Mouse (Mus musculus): Measurements from ENCODE around the gene Ankrd34a. TPM values are rescaled to one million over a fixed set of nuclear protein-coding genes. Genes with fewer than 3 reads are reported as not detected.

Gene Ankrd34a
- polyA plus RNA-seq, 1 experiment = 5.1 TPM

DNA sequence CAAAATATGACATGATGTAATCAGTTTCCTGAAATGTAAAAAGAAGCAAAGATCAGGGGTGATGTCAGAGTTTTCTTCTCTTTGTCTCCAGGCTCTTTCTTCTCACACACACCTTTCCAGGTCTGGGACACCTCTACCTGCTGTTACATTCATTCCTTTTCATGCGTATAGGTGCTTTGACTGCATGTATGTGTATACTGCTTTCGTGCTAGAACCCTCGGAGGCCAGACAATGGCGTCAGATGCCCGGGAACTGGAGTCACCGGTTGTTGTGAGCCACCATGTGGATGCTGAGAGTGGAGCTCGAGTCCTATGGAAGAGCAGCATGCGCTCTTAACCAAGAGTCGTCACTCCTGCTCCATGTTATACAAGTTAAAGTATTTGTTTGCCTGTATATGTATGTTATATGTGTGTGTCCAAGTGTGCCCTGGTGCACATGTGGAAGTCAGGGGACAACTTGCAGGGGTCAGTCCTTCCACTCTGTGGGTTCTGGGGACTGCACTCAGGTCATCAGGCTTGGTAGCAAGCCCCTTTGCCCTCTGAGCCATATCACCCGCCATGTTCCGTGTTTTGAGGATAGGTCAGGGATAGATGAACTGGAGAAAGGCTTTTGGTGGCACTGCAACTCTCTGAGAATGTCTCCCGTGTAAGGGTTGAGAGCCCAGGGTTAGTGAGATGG, 17.7 kb upstream of the Ankrd34a start:
- Histone ChIP-seq H3K4me3 (ENCODE audit: insufficient read depth, low read length) (no peak overlapping the region), H3K4me1 (ENCODE audit: control insufficient read depth, insufficient read depth, low read length) (peaks cover 9% of the 10 kb centered on the region), H3K27ac (ENCODE audit: insufficient read depth, low read length) (no peak overlapping the region)
- TF ChIP-seq CTCF (IDR thresholded peaks at IDR 0.05; ENCODE audit: borderline replicate concordance, insufficient read depth, low read length) (no peak), POLR2A (IDR thresholded peaks at IDR 0.05; ENCODE audit: low read depth, low read length) (no peak)

DNA sequence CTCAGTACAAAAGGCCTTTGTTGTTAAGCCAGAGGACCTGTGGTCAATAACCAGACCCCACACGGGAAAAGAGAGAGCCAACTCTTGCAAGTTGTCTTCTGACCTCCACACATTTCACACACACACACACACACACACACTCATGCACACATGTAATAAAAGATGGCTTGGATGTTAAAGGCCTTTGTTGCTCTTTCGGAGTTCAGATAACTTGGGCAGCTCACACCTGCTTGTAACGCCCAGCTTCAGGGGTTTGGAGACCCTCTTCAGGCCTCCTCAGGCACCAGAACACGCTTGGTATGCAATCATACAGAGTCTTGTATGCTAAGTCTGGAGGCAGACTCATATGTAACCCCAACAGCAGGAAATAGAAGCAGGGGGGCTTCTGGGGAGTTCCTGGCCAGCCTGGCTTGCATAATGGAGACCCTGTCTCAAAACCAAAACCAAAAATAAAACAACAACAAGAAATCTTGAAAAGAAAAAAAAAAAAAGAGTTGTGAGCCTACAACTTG, 17.1 kb upstream of the Ankrd34a start:
- Histone ChIP-seq H3K27ac (ENCODE audit: insufficient read depth, low read length) (no peak overlapping the region), H3K4me3 (ENCODE audit: insufficient read depth, low read length) (no peak overlapping the region), H3K4me1 (ENCODE audit: control insufficient read depth, insufficient read depth, low read length) (peaks cover 9% of the 10 kb centered on the region)
- TF ChIP-seq CTCF (IDR thresholded peaks at IDR 0.05; ENCODE audit: borderline replicate concordance, insufficient read depth, low read length) (no peak), POLR2A (IDR thresholded peaks at IDR 0.05; ENCODE audit: low read depth, low read length) (no peak)

DNA sequence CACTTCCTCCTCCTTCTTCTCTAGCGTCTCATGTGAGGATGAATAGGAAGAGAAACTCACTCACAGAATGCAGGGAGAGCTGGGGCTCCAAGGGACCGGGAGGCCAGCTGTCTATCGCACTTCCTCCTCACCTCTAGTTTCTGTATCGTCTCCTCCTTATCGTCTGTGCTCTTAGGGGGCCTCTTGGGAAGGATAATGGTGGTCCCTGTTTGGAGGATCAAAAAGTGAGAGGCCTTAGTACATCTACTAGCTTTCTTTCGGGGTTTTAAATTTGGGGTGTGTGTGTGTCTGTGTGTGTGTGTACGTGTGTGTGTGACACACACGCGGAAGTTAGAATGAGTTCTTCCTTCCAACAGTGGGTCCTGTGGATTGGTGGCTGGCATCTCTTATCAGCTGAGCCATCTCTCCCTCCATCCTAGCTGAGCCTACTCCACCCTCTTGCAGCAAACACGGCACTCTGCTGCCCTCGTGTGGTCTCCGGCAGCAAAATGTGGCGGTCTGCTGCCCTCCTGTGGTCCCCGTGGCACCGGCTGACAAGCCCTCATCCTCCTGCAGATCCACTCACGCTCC, 16.5 kb upstream of the Ankrd34a start:
- no peak overlapping the region for H3K4me3 ChIP-seq (ENCODE audit: insufficient read depth, low read length)
- H3K27ac ChIP-seq (ENCODE audit: insufficient read depth, low read length) = no peak overlapping the region
- TF ChIP-seq CTCF (IDR thresholded peaks at IDR 0.05; ENCODE audit: borderline replicate concordance, insufficient read depth, low read length) (peak; percentile 100), POLR2A (IDR thresholded peaks at IDR 0.05; ENCODE audit: low read depth, low read length) (no peak)
- H3K4me1 ChIP-seq (ENCODE audit: control insufficient read depth, insufficient read depth, low read length) = peaks cover 9% of the 10 kb centered on the region

DNA sequence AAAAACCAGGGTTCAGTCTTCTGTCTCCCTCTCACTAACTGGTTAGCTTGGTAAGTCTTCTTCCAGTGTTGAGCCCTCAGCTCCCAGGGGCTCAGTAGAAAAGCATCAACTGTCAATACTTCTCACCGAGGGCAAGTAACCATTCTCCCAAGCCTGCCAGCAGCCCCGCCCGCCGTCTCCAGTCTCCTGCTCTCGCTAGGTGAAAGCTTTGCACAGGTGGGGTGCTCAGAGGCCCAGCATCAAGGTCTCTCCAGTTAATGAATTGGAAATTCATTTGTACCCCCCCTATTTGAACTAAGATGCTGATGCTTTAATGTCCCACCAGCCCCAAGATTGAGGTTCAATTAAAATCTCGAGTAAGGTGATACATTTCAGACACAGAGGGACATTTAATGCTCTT, 15.3 kb upstream of the Ankrd34a start:
- Histone ChIP-seq H3K27ac (ENCODE audit: insufficient read depth, low read length) (no peak overlapping the region), H3K4me1 (ENCODE audit: control insufficient read depth, insufficient read depth, low read length) (peaks cover 7% of the 10 kb centered on the region), H3K4me3 (ENCODE audit: insufficient read depth, low read length) (no peak overlapping the region)
- TF ChIP-seq POLR2A (IDR thresholded peaks at IDR 0.05; ENCODE audit: low read depth, low read length) (no peak), CTCF (IDR thresholded peaks at IDR 0.05; ENCODE audit: borderline replicate concordance, insufficient read depth, low read length) (no peak)

DNA sequence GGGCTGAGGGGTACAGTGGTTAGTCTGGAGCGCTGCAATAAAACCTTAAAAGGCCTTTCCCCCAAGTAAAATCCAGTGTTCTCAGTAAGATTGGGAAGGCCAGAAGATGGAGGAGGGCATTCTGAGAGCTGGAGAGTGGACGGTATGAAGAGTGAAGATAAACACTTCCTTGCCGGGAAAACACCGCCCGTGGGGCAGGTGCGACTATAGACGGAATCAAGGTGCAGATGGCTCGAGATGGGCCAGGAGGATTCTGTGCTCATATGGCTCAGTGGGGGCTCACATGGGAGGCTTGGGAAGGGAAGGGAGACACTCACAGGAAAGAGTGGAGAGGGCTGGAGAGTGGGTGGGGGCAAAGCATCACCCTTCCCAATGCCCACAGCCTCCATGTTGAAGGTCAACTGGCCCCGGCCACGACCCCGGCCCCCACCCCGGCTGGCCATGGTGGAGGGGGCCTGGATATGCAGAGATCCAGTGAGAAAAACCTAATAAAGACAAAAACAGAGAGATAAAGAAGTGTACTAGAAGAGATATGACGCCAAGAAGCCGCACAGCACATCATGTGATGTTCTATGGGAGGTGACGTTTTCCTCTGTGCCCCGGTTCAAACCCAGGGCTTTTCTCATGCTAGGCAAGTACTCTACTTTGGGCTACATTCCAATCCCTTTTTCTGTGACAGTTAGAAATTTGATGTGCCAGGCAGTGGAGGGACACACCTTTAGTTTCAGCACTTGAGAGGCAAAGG, 14.5 kb upstream of the Ankrd34a start:
- H3K27ac ChIP-seq (ENCODE audit: insufficient read depth, low read length) = no peak overlapping the region
- H3K4me1 ChIP-seq (ENCODE audit: control insufficient read depth, insufficient read depth, low read length) = peaks cover 4% of the 10 kb centered on the region; the same call in 1 of the 2 replicates
- H3K4me3 ChIP-seq (ENCODE audit: insufficient read depth, low read length) = no peak overlapping the region
- TF ChIP-seq CTCF (IDR thresholded peaks at IDR 0.05; ENCODE audit: borderline replicate concordance, insufficient read depth, low read length) (no peak), POLR2A (IDR thresholded peaks at IDR 0.05; ENCODE audit: low read depth, low read length) (no peak)

DNA sequence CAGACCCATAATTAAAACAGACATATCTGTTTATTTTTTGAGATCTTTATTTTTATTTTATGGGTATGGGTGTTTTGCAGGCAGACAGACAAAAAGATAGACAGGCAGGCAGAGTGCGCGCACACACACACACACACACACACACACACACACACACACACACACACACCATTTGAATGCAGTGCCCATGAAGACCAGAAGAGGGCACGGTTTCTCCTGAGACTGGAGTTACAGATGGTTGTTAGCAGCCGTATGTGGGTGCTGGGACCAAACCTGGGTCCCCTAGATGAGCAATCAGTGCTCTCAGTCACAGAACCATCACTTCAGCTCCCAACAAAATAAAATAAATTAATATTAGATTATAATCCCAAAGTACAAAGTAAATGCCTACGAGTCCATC, 13.1 kb upstream of the Ankrd34a start:
- Histone ChIP-seq H3K27ac (ENCODE audit: insufficient read depth, low read length) (no peak overlapping the region), H3K4me1 (ENCODE audit: control insufficient read depth, insufficient read depth, low read length) (no peaks in the 10 kb centered on the region), H3K4me3 (ENCODE audit: insufficient read depth, low read length) (no peak overlapping the region)
- TF ChIP-seq CTCF (IDR thresholded peaks at IDR 0.05; ENCODE audit: borderline replicate concordance, insufficient read depth, low read length) = no peak
- TF ChIP-seq POLR2A (IDR thresholded peaks at IDR 0.05; ENCODE audit: low read depth, low read length) = no peak

DNA sequence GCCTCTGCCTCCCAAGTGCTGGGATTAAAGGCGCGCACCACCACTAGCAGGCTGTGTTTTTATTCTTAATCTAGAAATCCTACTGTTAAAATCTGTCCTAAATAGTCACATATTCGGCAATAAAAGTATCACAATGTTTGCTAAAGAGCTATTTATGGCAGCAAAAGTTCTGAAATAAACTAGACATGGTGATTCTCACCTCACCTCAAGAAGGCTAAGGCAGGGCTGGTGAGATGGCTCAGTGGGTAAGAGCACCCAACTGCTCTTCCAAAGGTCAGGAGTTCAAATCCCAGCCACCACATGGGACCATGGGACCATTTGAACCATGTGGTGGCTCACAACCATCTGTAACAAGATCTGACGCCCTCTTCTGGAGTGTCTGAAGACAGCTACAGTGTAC, 5.8 kb upstream of the Ankrd34a start:
- TF ChIP-seq POLR2A (IDR thresholded peaks at IDR 0.05; ENCODE audit: low read depth, low read length) (no peak), CTCF (IDR thresholded peaks at IDR 0.05; ENCODE audit: borderline replicate concordance, insufficient read depth, low read length) (no peak)
- H3K4me3 ChIP-seq (ENCODE audit: insufficient read depth, low read length) = no peak overlapping the region
- peaks cover 3% of the 10 kb centered on the region for H3K4me1 ChIP-seq (ENCODE audit: control insufficient read depth, insufficient read depth, low read length)
- no peak overlapping the region for H3K27ac ChIP-seq (ENCODE audit: insufficient read depth, low read length)

DNA sequence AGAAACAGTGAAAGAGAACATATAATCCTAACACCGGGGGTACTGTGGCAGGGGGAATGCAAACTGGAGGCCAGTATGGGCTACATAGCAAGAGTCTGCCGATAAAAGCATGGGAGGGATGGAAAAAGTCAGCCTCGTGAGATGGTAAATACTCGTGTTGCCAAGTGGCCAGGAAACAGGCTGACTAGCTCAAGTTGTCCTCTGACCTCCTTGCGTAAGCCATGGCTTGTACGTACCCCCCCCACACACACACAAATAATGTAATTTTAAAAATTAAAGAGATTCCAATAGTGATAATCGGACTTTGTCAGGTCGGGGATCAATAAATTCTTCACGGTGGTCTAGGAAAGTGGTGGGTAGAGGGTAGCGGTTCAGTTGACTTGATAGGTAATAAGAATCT, 3.1 kb upstream of the Ankrd34a start:
- H3K4me1 ChIP-seq (ENCODE audit: control insufficient read depth, insufficient read depth, low read length) = peaks cover 4% of the 10 kb centered on the region
- no peak for TF ChIP-seq CTCF (IDR thresholded peaks at IDR 0.05; ENCODE audit: borderline replicate concordance, insufficient read depth, low read length)
- H3K27ac ChIP-seq (ENCODE audit: insufficient read depth, low read length) = peak overlapping the region; percentile 32; the same call in 1 of the 2 replicates
- H3K4me3 ChIP-seq (ENCODE audit: insufficient read depth, low read length) = peak overlapping the region; percentile 75

DNA sequence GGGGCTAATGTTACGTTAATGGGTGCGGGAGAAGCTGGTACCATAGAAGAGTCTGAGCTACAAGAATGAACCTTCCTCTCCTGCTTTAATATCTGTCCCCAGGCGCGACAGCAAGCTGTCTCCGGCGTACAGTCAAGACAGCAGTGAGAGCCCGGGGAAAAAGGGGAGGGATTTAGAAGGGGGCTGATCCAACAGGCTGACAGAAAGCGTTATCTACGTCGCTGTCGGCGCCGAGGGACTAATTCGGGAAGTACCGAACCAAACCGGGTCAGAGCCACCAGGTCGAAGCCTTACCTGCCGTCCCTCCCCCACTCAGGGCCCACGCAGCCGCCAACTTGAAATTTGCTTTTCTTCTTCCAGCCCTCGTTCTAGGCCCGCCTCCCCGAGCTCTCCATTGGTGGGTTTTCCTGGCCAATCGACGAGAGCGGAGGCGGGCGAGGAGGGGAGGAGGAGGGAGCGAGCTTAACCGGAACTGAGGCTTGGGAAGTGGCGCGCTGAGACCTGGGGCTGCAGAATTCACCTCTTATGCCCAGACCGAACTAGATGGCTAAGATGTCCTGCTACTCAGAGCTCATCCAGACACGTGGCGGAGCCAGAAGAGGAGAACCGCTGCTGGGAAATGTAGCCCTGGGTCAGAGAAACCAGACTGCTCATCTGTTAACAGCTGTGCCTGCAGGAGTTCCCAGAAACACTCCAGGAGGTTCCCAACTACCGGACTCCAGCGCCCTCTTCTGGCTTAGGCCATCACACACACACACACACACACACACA, 2.5 kb upstream of the Ankrd34a start, which contains the start of gene Polr3gl:
TSS of gene Polr3gl (minus strand) at position 392 of the 771 bp plus-strand sequence.
- peaks cover 5% of the 10 kb centered on the region for H3K4me1 ChIP-seq (ENCODE audit: control insufficient read depth, insufficient read depth, low read length)
- peak within 1 kb of the TSS; percentile 75 for H3K4me3 ChIP-seq (ENCODE audit: insufficient read depth, low read length)
- peak; percentile 76 for TF ChIP-seq POLR2A (IDR thresholded peaks at IDR 0.05; ENCODE audit: low read depth, low read length)
- TF ChIP-seq CTCF (IDR thresholded peaks at IDR 0.05; ENCODE audit: borderline replicate concordance, insufficient read depth, low read length) = no peak
- H3K27ac ChIP-seq (ENCODE audit: insufficient read depth, low read length) = peak within 1 kb of the TSS; percentile 74
